Mouse (Mus musculus) bone marrow macrophage, adult 2 months (primary cell): ENCODE measurements around the gene Usp45. TPM values are rescaled to one million over a fixed set of nuclear protein-coding genes. Genes with fewer than 3 reads are reported as not detected.
A peak's percentile ranks its signal among the peaks of the same experiment; 100 is the strongest.

ENCODE experiments used
- H3K27ac ChIP-seq: 2 replicates; pipeline ENCODE4 v1.5.1; 2012; ENCODE audit warnings: low read depth, low read length; ENCODE audit not compliant: insufficient read depth
- H3K4me1 ChIP-seq: 2 replicates; pipeline ENCODE4 v1.6.1; 2012; ENCODE audit warnings: low read length; ENCODE audit not compliant: control insufficient read depth, insufficient read depth
- H3K4me3 ChIP-seq: 2 replicates; pipeline ENCODE4 v1.5.1; 2012; ENCODE audit warnings: mild to moderate bottlenecking, low read length, moderate library complexity; ENCODE audit not compliant: insufficient read depth
- CTCF ChIP-seq: IDR thresholded peaks from 2 replicates; pipeline ENCODE4 v1.5.1; 2012; ENCODE audit warnings: low read depth, mild to moderate bottlenecking, low read length, moderate library complexity
- POLR2A ChIP-seq: IDR thresholded peaks from 2 replicates; pipeline ENCODE4 v1.6.1; 2012; ENCODE audit warnings: mild to moderate bottlenecking, low read depth, low read length, borderline replicate concordance
- polyA plus RNA-seq: library from polyadenylated mRNA; stranded (reverse); fragments of >200 nt; gene quantifications from 2 replicates; pipeline ENCODE4 v1.2.4, GENCODE M21; 2012; ENCODE audit not compliant: missing spikeins, insufficient read depth, insufficient read length

The Usp45 gene
- polyA plus RNA-seq, 1 experiment, result 23.0 TPM

DNA sequence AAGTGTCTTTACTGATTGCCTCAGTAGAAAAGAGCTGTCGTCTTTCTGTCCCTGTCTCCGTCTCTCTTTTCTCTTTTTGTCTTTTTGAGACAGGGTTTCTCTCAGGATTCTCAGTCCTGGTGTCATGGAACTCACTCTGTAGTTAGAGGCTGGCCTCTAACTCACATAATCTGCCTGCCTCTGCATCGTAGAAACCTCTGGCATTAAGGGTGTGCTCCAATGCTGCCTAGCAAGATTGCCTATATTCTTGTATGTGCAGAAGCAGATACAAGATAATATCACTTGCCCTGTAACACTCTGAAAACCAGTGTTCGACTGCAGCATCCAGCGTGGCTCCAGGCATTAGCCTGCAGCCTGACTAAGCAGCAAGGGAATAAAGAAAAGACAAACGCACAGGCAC is 21.9 kb downstream of the Usp45 start:
- no peak for TF ChIP-seq POLR2A
- TF ChIP-seq CTCF, result no peak
- Histone ChIP-seq H3K4me1 (no peaks in the 10 kb centered on the region), H3K27ac (no peak overlapping the region), H3K4me3 (no peak overlapping the region)

DNA sequence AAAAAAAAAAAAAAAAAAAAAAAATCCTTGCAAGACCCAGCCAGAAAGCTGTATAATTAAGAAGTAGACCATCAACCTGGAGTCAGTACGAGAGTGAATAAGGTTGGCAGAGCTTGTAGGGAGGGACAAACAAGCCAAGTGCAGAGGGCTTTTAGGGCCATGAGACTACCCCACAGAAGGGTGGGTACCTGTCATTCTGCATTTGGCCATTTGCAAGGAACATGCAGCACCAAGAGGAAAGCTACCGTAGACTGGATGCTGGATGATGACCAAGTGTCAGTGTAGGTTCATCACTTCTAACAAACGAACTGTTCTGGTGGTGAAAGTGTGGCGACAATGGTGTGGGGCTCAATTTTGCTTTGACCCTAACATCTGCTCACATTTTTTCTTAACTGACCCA is 22.9 kb downstream of the Usp45 start:
- H3K4me1 ChIP-seq, result no peaks in the 10 kb centered on the region
- no peak overlapping the region for H3K27ac ChIP-seq
- TF ChIP-seq CTCF (no peak), POLR2A (no peak)
- H3K4me3 ChIP-seq, result no peak overlapping the region

DNA sequence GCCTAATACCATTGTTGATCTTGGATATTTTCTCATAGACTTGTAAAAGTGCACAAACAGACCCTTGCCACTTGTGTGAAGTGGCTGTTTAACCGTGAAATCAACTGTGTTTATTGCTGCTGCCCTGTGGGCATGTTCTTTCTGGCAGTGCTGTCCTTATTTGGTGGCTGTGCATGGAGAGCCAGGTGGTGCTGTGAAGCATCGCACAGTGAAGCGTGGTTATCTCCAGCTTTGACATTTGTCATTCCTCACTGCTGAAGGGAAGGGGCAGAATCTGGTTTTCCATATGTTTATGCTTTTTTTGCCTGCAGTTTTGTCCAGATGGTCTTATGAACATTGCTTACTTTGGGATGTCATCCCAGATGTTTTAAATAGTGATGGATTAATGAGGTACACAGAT is 26.7 kb downstream of the Usp45 start:
- no peaks in the 10 kb centered on the region for H3K4me1 ChIP-seq
- H3K4me3 ChIP-seq, result no peak overlapping the region
- TF ChIP-seq POLR2A (no peak), CTCF (no peak)

DNA sequence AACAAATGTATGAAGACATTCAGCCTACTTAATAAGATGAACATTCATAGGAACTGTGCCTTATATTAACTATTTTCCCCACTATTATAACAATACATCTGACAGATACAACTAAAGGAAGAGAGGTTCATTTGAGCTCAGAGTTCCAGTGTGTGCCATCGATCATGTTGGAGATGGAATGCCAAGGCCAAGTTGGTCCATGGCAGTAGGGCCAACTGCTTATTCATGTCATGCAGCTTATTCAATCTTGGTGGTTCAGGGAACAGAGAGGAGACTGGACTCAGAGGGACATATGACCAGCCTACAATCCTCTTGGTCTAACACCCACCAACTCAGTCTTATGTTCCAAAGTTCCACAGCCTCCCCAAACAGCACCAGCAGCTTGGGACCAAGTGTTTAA is 34.1 kb downstream of the Usp45 start:
- TF ChIP-seq POLR2A (no peak), CTCF (no peak)

More for the DNA sequence above, 26.7 kb downstream of the Usp45 start:
- no peak overlapping the region for H3K27ac ChIP-seq

DNA sequence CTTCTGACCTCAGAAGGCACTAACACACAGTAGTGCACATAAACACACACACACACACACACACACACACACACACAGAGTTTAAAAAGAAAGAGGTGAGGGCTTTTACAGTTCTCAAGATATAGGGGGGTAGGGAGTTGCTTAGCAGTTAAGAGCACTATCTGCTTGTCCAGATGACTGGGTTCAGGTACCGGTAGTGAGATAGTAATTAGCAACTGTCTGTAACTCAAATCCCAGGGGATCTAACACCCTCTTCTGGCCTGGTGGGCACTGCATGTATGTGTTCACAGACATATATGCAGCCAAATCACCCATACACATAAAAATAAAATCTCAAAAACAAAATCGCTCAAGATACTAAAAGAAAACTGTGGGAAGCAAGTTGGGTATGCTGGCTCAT is 34.7 kb downstream of the Usp45 start:
- Histone ChIP-seq H3K4me1 (no peaks in the 10 kb centered on the region), H3K27ac (no peak overlapping the region), H3K4me3 (no peak overlapping the region)
- no peak for TF ChIP-seq CTCF
- no peak for TF ChIP-seq POLR2A

More for the DNA sequence above, 34.1 kb downstream of the Usp45 start:
- Histone ChIP-seq H3K4me1 (no peaks in the 10 kb centered on the region), H3K4me3 (no peak overlapping the region), H3K27ac (no peak overlapping the region)

DNA sequence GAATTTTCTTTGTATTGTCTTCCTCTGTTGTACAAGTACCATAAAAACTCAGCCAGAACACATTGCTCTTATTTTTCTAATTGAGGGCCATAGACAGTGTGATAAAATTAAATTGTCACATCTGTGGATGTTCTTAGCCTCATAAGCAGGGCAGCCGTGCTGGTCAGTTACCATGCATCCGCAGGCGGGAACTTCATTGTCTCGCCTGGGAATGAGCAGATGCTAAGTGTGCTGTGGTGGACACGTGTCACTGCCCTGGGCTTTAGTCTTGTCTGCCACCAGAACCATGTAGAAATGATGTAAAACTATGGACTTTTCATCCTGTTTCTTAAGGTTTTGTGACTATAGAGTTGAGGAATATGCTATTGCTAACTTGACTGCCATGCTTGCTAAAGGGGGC is 40.2 kb downstream of the Usp45 start:
- no peaks in the 10 kb centered on the region for H3K4me1 ChIP-seq
- TF ChIP-seq POLR2A (no peak), CTCF (no peak)
- no peak overlapping the region for H3K27ac ChIP-seq
- no peak overlapping the region for H3K4me3 ChIP-seq

DNA sequence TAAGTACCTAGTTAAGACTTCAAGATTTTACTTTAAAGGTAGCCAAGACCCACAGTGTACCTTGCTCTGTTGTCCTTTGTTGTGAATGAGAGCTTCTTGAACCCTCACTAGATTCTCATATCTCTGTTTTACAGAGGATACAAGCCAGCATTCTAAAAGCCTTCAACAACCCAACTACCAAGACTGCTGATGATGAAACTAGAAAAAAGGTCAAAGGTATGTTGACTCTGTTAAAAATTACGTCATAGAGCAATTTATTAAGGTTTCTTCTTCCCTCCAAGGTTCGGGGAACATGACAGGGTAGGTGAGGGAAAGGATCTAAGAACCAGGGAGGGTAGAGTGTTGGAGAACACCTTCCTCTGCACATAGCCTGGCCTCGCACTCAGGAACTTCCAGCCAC is 43.7 kb downstream of the Usp45 start:
- no peak for TF ChIP-seq CTCF
- TF ChIP-seq POLR2A, result no peak
- Histone ChIP-seq H3K27ac (no peak overlapping the region), H3K4me1 (no peaks in the 10 kb centered on the region), H3K4me3 (no peak overlapping the region)

DNA sequence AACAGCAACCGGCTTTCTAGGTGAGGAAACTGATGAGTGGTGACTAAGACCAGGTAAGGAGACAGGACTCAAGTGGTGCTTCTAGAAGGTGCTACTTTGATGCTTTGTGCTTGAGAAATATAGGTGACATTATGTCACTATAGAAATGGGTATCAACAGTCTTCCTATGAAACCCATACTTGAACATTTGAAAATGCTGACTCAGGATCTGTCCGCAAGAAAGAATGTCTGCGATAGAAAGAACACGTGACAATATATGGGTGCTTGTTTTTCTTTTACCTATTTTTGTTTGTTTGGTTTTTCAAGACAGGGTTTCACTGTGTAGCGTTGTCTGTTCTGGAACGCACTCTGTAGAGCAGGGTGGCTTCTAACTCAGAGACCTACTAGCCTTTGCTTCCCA is 45.7 kb downstream of the Usp45 start:
- no peak for TF ChIP-seq POLR2A
- no peak for TF ChIP-seq CTCF
- no peak overlapping the region for H3K4me3 ChIP-seq
- no peaks in the 10 kb centered on the region for H3K4me1 ChIP-seq
- no peak overlapping the region for H3K27ac ChIP-seq

DNA sequence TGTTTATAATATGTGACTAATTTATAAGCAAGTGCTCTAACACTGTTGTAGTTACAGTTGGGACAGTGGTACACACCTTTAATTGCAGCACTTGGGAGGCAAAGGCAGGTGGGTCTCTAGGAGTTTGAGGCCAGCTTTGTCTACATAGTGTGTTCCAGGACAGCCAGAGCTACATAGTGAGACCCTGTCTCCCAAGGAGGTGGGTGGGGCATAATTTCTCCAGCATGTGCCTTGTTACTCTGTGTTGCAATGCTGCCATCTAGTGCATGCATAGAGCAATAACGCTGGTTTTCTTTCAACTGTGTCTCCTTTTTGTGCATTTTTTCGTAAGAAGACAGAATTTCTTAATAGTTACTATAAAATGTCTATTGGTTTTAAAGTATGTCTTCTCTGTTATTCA is 47.1 kb downstream of the Usp45 start:
- Histone ChIP-seq H3K4me1 (no peaks in the 10 kb centered on the region), H3K27ac (no peak overlapping the region), H3K4me3 (no peak overlapping the region)
- TF ChIP-seq POLR2A (no peak), CTCF (peak; percentile 43; the same call in 1 of the 2 replicates)

DNA sequence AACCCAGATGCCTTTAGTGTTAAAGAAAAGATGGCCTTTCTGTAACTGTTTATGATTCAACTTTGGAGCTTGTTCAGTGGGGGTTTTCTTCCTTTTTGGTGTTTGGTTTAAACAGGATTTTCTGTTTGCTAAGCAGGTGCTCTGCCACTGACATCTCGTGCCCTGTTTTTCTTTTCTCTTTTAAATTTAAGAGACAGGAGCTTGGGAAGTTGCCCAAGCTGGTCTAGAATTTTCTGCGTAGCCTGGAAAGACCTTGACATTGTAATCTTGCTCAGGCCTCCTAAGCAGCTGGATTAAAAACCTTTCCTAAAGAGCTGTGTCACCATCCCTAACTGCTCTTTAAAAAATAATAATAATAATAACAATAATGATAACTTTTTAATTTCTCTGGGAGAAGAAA is 59.7 kb downstream of the Usp45 start:
- Histone ChIP-seq H3K4me1 (no peaks in the 10 kb centered on the region), H3K4me3 (no peak overlapping the region)
- no peak for TF ChIP-seq CTCF
- TF ChIP-seq POLR2A, result no peak

DNA sequence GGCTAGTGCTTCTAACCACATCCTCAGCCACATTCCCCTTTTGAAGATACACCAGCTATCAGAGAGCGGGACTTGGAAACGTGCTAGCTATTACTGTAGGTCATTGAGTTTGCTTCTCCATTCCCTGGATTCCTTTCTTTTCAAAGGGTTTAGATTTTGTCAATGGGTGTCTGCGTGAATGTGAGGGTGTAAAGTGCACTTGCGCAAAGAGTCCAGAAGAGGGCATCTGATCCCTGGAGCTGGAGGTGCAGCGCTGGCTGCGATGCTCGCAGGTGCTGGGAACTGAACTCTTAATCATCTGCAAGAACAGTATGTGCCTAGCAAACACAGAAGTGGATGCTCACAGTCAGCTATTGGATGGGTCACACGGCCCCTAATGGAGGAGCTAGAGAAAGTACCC is 65.9 kb downstream of the Usp45 start:
- H3K27ac ChIP-seq, result no peak overlapping the region
- no peaks in the 10 kb centered on the region for H3K4me1 ChIP-seq
- no peak overlapping the region for H3K4me3 ChIP-seq
- no peak for TF ChIP-seq CTCF
- TF ChIP-seq POLR2A, result no peak

More for the DNA sequence above, 59.7 kb downstream of the Usp45 start:
- no peak overlapping the region for H3K27ac ChIP-seq
